Mouse (Mus musculus) lung, embryonic 16.5 days (tissue): Measurements from ENCODE around the gene Cmtm4. TPM values are rescaled to one million over a fixed set of nuclear protein-coding genes. Genes with fewer than 3 reads are reported as not detected.
A peak's percentile ranks its signal among the peaks of the same experiment; 100 is the strongest.

Experiments
- ATAC-seq: fragments of 200-750 bp; cut with Nextera tagmentation; 2 replicates; pipeline ENCODE4 v1.8.0; 2017; ENCODE audit warnings: low read depth, mild to moderate bottlenecking, moderate library complexity
- H3K27ac ChIP-seq: fragments of 300-500 bp; sonication (generic); 2 replicates; pipeline ENCODE4 v1.5.1; 2014; ENCODE audit warnings: mild to moderate bottlenecking, control low read depth, low read length
- H3K27me3 ChIP-seq: fragments of 300-500 bp; sonication (generic); 2 replicates; pipeline ENCODE4 v1.6.1; 2014; ENCODE audit warnings: low read depth, low read length, mixed read lengths; ENCODE audit not compliant: control insufficient read depth, insufficient read depth
- H3K36me3 ChIP-seq: fragments of 300-500 bp; sonication (generic); 2 replicates; pipeline ENCODE4 v1.6.1; 2014; ENCODE audit warnings: low read length; ENCODE audit not compliant: control insufficient read depth, insufficient read depth
- H3K4me1 ChIP-seq: fragments of 300-500 bp; sonication (generic); replicated peaks from 2 replicates; pipeline ENCODE4 v1.6.1; 2014; ENCODE audit warnings: low read length, mixed read lengths; ENCODE audit not compliant: control insufficient read depth, insufficient read depth
- H3K4me2 ChIP-seq: fragments of 300-500 bp; sonication (generic); 2 replicates; pipeline ENCODE4 v1.6.1; 2014; ENCODE audit warnings: low read depth, low read length, control low read depth
- H3K4me3 ChIP-seq: fragments of 300-500 bp; sonication (generic); 2 replicates; pipeline ENCODE4 v1.5.1; 2014; ENCODE audit warnings: mild to moderate bottlenecking, low read length, control low read depth
- H3K9ac ChIP-seq: fragments of 300-500 bp; sonication (generic); 2 replicates; pipeline ENCODE4 v1.6.1; 2014; ENCODE audit warnings: low read length, control low read depth
- H3K9me3 ChIP-seq: fragments of 300-500 bp; sonication (generic); 2 replicates; pipeline ENCODE4 v1.6.1; 2016; ENCODE audit warnings: low read length; ENCODE audit not compliant: control insufficient read depth
- WGBS: fragments of 180-500 bp; shearing (Covaris S2); extraction: QIAGEN DNeasy Blood & Tissue Kit; methylation state at CpG from one replicate; pipeline ENCODE4 v1.1.7; 2014; 5-methylcytosine and 5-hydroxymethylcytosine counted together
- polyA plus RNA-seq: library from polyadenylated mRNA; unstranded; fragments of >200 nt; fragmentation: Nextera tagmentation; extraction: Ambion mirVana; gene quantifications from 2 replicates; pipeline ENCODE4 v1.2.1, GENCODE M21; 2015

The Cmtm4 gene
- polyA plus RNA-seq, 1 experiment from 2014 or later: 2.6 TPM

GRCm38 (mm10) chr8:104436038-104436437, 40.4 kb upstream of the Cmtm4 start:
- H3K4me3 ChIP-seq: no peak overlapping the region
- 19% methylated on average over 12 of the region's 12 CpGs for WGBS
- peak; percentile 96 for ATAC-seq
- H3K27me3 ChIP-seq: no peaks in the 10 kb centered on the region
- H3K36me3 ChIP-seq: peaks cover 53% of the 10 kb centered on the region
- peak overlapping the region; percentile 84 for H3K27ac ChIP-seq
- no peaks in the 10 kb centered on the region for H3K9me3 ChIP-seq
- no peak overlapping the region for H3K4me2 ChIP-seq
- H3K9ac ChIP-seq: no peak overlapping the region
- H3K4me1 ChIP-seq: peaks cover 17% of the 10 kb centered on the region

- Histone ChIP-seq H3K27ac (no peak overlapping the region), H3K4me1 (peaks cover 14% of the 10 kb centered on the region), H3K4me3 (no peak overlapping the region), H3K9me3 (no peaks in the 10 kb centered on the region), H3K9ac (no peak overlapping the region), H3K36me3 (peaks cover 64% of the 10 kb centered on the region), H3K4me2 (no peak overlapping the region), H3K27me3 (no peaks in the 10 kb centered on the region)
- 82% methylated on average over 18 of the region's 18 CpGs for WGBS
- no peak for ATAC-seq
These were observed 39.3 kb upstream of the Cmtm4 start for GRCm38 (mm10) chr8:104434826-104435354.

- H3K9ac ChIP-seq: no peak overlapping the region
- H3K9me3 ChIP-seq: no peaks in the 10 kb centered on the region
- ATAC-seq: no peak
- no peak overlapping the region for H3K27ac ChIP-seq
- no peaks in the 10 kb centered on the region for H3K27me3 ChIP-seq
- H3K36me3 ChIP-seq: peaks cover 66% of the 10 kb centered on the region
- H3K4me2 ChIP-seq: no peak overlapping the region
- 75% methylated on average over 4 of the region's 4 CpGs for WGBS
- peaks cover 14% of the 10 kb centered on the region for H3K4me1 ChIP-seq
- no peak overlapping the region for H3K4me3 ChIP-seq
These were observed 38.7 kb upstream of the Cmtm4 start for GRCm38 (mm10) chr8:104434275-104434674.

GRCm38 (mm10) chr8:104433191-104433842, 37.7 kb upstream of the Cmtm4 start:
- Histone ChIP-seq H3K27ac (no peak overlapping the region), H3K4me2 (no peak overlapping the region), H3K9ac (no peak overlapping the region), H3K9me3 (no peaks in the 10 kb centered on the region), H3K4me3 (no peak overlapping the region), H3K27me3 (no peaks in the 10 kb centered on the region), H3K36me3 (peaks cover 66% of the 10 kb centered on the region), H3K4me1 (peaks cover 14% of the 10 kb centered on the region)
- ATAC-seq: no peak
- 91% methylated on average over 5 of the region's 5 CpGs for WGBS

GRCm38 (mm10) chr8:104432656-104433055, 37.0 kb upstream of the Cmtm4 start:
- peaks cover 70% of the 10 kb centered on the region for H3K36me3 ChIP-seq
- H3K27me3 ChIP-seq: no peaks in the 10 kb centered on the region
- H3K27ac ChIP-seq: no peak overlapping the region
- no peaks in the 10 kb centered on the region for H3K9me3 ChIP-seq
- ATAC-seq: no peak
- no peak overlapping the region for H3K4me2 ChIP-seq
- peaks cover 14% of the 10 kb centered on the region for H3K4me1 ChIP-seq
- H3K9ac ChIP-seq: no peak overlapping the region
- WGBS: 90% methylated on average over 6 of the region's 6 CpGs
- H3K4me3 ChIP-seq: no peak overlapping the region

- no peaks in the 10 kb centered on the region for H3K27me3 ChIP-seq
- H3K36me3 ChIP-seq: peaks cover 73% of the 10 kb centered on the region
- H3K4me3 ChIP-seq: no peak overlapping the region
- H3K4me2 ChIP-seq: no peak overlapping the region
- no peak for ATAC-seq
- H3K9ac ChIP-seq: no peak overlapping the region
- WGBS: 89% methylated on average over 7 of the region's 7 CpGs
- no peaks in the 10 kb centered on the region for H3K4me1 ChIP-seq
- H3K9me3 ChIP-seq: no peaks in the 10 kb centered on the region
- H3K27ac ChIP-seq: no peak overlapping the region
These were observed 34.6 kb upstream of the Cmtm4 start for GRCm38 (mm10) chr8:104430230-104430629.

GRCm38 (mm10) chr8:104427703-104428102, 32.1 kb upstream of the Cmtm4 start:
- H3K9ac ChIP-seq: no peak overlapping the region
- 91% methylated on average over 13 of the region's 13 CpGs for WGBS
- no peak overlapping the region for H3K4me3 ChIP-seq
- H3K36me3 ChIP-seq: peaks cover 74% of the 10 kb centered on the region
- H3K4me1 ChIP-seq: no peaks in the 10 kb centered on the region
- no peak overlapping the region for H3K4me2 ChIP-seq
- no peak overlapping the region for H3K27ac ChIP-seq
- no peaks in the 10 kb centered on the region for H3K9me3 ChIP-seq
- ATAC-seq: no peak
- H3K27me3 ChIP-seq: no peaks in the 10 kb centered on the region

- Histone ChIP-seq H3K9ac (no peak overlapping the region), H3K4me2 (no peak overlapping the region), H3K36me3 (peaks cover 60% of the 10 kb centered on the region), H3K4me1 (no peaks in the 10 kb centered on the region), H3K27ac (no peak overlapping the region), H3K9me3 (no peaks in the 10 kb centered on the region), H3K4me3 (no peak overlapping the region), H3K27me3 (no peaks in the 10 kb centered on the region)
- ATAC-seq: no peak
- WGBS: 76% methylated on average over 6 of the region's 6 CpGs
These were observed 26.7 kb upstream of the Cmtm4 start for GRCm38 (mm10) chr8:104422313-104422712.

GRCm38 (mm10) chr8:104416022-104416421, 20.4 kb upstream of the Cmtm4 start:
- peaks cover 23% of the 10 kb centered on the region for H3K36me3 ChIP-seq
- no peak overlapping the region for H3K4me3 ChIP-seq
- H3K27me3 ChIP-seq: no peaks in the 10 kb centered on the region
- no peak overlapping the region for H3K4me2 ChIP-seq
- H3K27ac ChIP-seq: no peak overlapping the region
- H3K4me1 ChIP-seq: 0 out of 2 replicates have a peak, but pooled peaks cover 3% of the 10 kb centered on the region
- no peak for ATAC-seq
- no peaks in the 10 kb centered on the region for H3K9me3 ChIP-seq
- H3K9ac ChIP-seq: no peak overlapping the region
- WGBS: 76% methylated on average over 6 of the region's 6 CpGs
